Mouse (Mus musculus) monocyte, adult 5-6 weeks (primary cell): ENCODE results near the gene Slc22a18. TPM values are rescaled to one million over a fixed set of nuclear protein-coding genes. Genes with fewer than 3 reads are reported as not detected.

Experiments used
- ATAC-seq: fragments of 153-309, 156-312 bp; replicated peaks from 2 replicates; pipeline ENCODE4 v1.8.0; 2017; ENCODE audit warnings: mild to moderate bottlenecking; ENCODE audit not compliant: low TSS enrichment, insufficient number of reproducible peaks, severe bottlenecking, poor library complexity, low FRiP score
- total RNA-seq: library from RNA; stranded (forward); fragments of 200-1000, 200-491, 200-594 nt; gene quantifications from 3 replicates; pipeline ENCODE4 v1.2.3, GENCODE M21; 2017

Slc22a18 gene
- total RNA-seq, 1 experiment from 2014 or later, result not detected

- no peak for ATAC-seq
Measured at GRCm38 (mm10) chr7:143538671-143539070, 65.1 kb downstream of the Slc22a18 start.

GRCm38 (mm10) chr7:143544368-143544767, 70.8 kb downstream of the Slc22a18 start:
- ATAC-seq, result no peak

GRCm38 (mm10) chr7:143546554-143546953, 73.0 kb downstream of the Slc22a18 start:
- ATAC-seq, result no peak

GRCm38 (mm10) chr7:143548231-143548961, 74.9 kb downstream of the Slc22a18 start:
- ATAC-seq, result peak; percentile 37

Other genes starting within 250 kb of the Slc22a18 start
- gene Cdkn1c, start 12.7 kb upstream of the Slc22a18 start, total RNA-seq, result 3.5 to 20.8 TPM (median 3.8 TPM) in 3 replicates
- not detected in 3 replicates for gene Phlda2, start 29.4 kb downstream of the Slc22a18 start, total RNA-seq
- gene Nap1l4, start 75.4 kb downstream of the Slc22a18 start, total RNA-seq, result 121 to 136 TPM (median 124 TPM) in 3 replicates
- gene Cars, start 126.4 kb downstream of the Slc22a18 start, total RNA-seq, result 19.9 to 54.1 TPM (median 40.4 TPM) in 3 replicates
- gene Tnfrsf26, start 155.0 kb downstream of the Slc22a18 start, total RNA-seq, result 4.9 to 8.9 TPM (median 8.1 TPM) in 3 replicates
- gene Tnfrsf22, start 175.9 kb downstream of the Slc22a18 start, total RNA-seq, result 0.57 to 1.9 TPM (median 0.68 TPM) in 3 replicates
- gene Tnfrsf23, start 212.1 kb downstream of the Slc22a18 start, total RNA-seq, result 0.58 to 1.1 TPM in 2 of 3 replicates, not detected in the other